Mouse (Mus musculus) spleen, embryonic (tissue): ENCODE measurements around the gene Rnf11.

Source experiments
- CTCF ChIA-PET: fragments of 350-600 bp; sonication (Branson Sonifier 250); formaldehyde crosslinking; loops from one replicate; lab custom pipeline; 2022; lab: Charles Lee

The Rnf11 gene

DNA sequence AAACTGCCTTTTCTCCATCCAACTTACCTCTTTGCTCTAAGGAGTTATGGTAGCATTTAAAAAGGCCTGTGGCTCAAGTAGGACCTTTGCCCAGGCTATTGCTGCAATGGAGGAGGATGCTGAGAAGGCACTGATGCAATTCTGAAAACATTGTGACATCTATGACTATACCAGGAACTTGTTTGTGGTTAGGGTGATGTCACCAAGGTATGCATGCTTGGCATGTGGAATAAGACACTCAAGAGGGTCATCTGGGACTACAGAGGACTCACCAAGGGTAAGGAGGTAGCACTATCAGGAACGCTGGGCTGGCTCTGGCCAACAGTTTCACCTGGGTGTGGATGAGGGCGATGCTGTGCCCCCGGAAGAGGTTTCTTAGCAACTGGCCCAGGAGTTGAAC is at the start of gene Rnf11:
Gene Rnf11, minus strand, starts transcription at position 108 of the 400 bp plus-strand sequence.
- CTCF ChIA-PET: no interaction called here

DNA sequence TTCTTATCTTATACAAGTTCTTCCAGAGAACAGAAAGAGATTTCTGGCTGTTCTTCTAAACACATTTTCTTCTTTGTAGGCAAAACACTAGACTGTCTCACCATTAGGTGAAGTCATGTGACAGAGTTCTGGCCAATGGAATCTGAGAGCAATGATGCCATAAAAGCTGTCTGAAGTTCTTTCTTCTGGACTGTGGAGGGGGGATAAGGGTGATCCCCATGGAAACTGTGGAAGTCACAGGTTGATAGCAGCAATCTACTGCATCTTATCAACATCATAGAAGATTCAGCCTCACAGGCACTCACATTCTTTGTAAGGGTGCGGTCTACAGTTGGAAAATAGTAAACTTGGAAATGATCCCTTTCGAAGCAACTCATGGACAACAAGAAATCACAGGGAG is 46.6 kb upstream of the Rnf11 start, which contains the start of gene 4930522H14Rik:
Gene 4930522H14Rik, minus strand, starts transcription at position 187 of the 400 bp plus-strand sequence.
- CTCF ChIA-PET: interaction anchor here (0.5 kb wide), 1 partner anchor 43 kb away, joined by 7 read pairs; no protein-coding TSS in a partner anchor

DNA sequence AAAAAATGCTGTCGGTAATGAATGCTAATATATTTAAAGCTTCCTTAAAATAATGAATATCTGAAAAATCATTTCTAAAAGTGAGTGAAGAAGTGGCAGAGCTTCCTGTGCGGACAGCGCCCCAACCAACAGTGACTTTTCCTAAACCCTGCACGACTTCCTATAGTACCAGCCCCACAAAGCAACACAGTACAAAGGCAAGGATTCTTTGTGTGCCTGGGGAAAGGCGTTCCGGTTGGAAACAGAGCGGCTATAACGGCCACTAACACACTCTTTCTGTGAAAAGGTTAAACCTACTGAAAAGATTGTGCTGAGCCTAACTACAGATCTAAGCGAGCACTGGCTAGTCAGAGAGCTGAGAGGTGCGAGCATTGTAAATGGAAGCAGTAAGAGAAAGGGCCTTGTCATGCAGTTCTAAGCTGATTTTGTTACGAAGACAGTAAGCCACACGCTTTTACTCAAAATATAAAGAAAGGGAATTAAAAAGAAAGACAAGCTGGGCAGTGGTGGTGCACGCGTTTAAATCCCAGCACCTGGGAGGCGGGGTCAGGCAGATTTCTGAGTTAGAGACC is 45.8 kb upstream of the Rnf11 start:
- CTCF ChIA-PET: no interaction called here

- CTCF ChIA-PET: interaction anchor here (1.8 kb wide), 1 partner anchor 199 kb away, joined by 5 read pairs; no protein-coding TSS in a partner anchor
These were observed 20.4 kb upstream of the Rnf11 start for GRCm38 (mm10) chr4:109504885-109505284.

DNA sequence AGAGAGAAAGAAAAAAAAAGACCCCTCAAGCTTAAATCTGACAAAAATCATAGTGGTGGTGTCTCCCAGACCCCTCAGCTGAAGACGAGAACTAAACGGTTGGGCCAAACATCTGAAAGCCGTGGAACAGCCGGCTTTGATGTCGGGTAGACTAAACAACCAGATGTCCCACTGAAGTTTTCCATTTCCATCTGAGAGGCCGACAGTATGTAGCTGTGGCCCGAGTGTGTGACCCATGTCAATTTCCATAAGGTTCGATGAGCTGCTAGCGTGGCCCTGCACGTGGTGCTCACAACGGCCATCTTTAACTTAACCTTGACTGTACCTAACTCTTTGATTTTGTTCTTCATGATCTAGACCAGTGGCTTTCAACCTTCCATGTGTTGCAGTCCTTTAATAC is 13.9 kb upstream of the Rnf11 start:
- CTCF ChIA-PET: no interaction called here

GRCm38 (mm10) chr4:109493581-109493980 is 9.1 kb upstream of the Rnf11 start:
- CTCF ChIA-PET: no interaction called here

DNA sequence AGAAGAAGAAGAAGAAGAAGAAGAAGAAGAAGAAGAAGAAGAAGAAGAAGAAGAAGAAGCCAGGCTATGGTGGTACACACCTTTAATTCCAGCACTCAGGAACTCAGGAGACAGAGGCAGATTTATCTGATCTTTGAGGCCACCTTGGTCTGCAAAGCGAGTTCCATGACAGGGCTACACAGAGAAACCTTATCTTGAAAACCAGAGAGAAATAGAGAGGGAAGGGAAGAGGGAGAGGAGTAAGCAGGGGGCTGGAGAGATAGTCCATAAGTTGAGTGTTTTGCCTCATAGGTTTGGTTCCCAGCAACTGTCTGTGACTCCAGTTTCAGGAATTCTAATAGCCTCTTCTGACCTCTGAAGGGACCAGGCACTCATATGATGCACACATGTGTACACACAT is 4.3 kb upstream of the Rnf11 start:
- CTCF ChIA-PET: interaction anchor here (0.7 kb wide), 1 partner anchor 43 kb away, joined by 7 read pairs; no protein-coding TSS in a partner anchor

- CTCF ChIA-PET: interaction anchor here (0.7 kb wide), 1 partner anchor 9 kb away, joined by 5 read pairs; no protein-coding TSS in a partner anchor
These were observed 1.8 kb downstream of the Rnf11 start for GRCm38 (mm10) chr4:109482701-109483100.

DNA sequence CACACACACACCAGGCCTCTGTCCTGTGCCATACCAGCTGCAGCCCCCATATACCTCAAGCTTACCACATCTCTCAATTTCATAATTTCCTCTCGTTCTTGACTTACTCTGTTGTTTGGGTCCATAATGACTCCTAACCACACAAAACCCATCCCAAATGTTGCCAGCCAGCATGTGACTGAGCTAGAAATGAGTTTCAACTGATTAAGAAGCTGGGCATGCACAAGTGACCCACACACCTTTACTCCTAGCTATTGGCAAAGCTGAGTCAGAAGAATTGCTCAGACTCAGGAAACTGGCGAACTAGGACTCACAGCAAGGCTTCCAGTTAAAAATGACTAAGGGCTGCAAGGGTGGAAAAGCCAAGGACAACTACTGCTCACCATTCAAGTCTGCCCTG is 3.1 kb downstream of the Rnf11 start:
- CTCF ChIA-PET: no interaction called here

- CTCF ChIA-PET: no interaction called here
These were observed 7.1 kb downstream of the Rnf11 start for GRCm38 (mm10) chr4:109477454-109477853.

- CTCF ChIA-PET: interaction anchor here (0.6 to 0.7 kb wide), 2 partner anchors 10 to 217 kb away, joined by 3 to 13 read pairs; no protein-coding TSS in a partner anchor
These were observed 7.9 kb downstream of the Rnf11 start for GRCm38 (mm10) chr4:109476554-109477014.

DNA sequence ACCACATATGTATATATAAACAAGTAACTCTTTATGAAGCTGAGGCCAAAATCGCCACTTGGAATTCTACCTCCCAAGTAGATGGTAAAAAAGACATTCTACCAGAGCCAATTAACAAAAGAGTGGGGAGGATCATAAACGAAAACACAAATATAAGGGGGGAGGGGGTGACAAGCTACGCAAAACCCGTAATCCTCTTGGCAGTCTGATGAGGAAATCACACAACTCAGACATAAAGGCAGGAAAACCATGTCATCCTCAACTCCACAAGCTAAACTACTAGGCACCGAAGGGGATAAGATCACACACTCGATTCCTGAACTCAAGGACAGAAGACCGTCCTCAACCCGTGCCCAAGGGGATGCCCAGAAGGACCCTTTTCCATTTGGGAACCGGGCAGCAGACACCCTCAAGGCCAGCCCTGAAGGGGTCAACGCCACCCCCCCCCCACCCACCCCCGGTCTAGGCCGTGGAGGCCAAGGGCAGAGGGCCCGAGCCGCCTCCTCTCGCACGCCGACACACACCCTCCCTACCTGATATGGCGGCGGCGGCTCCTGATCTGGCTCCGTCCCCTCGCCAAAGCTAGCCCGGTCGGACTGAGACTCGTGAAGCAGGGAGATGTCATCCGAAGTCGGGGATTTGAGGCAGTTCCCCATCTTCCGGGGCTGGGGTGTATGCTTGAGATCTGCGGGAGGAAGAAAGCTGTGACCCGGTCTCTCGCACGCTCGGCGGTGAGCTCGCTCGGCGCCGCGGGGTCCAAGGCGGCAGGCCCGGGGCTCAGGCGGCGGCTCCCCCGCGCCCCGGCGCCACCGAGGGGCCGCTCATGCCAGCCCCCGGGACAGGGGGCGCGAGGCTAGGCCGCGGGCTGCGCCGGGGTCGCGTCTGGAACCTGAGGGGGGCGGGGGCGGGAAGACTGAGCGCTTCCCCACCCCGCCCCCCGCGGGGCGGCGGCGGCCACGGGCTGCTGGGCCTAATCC is 8.7 kb downstream of the Rnf11 start:
- CTCF ChIA-PET: interaction anchor here (0.5 to 0.7 kb wide), 3 partner anchors 11 to 218 kb away, joined by 3 to 13 read pairs (median 3); no protein-coding TSS in a partner anchor

DNA sequence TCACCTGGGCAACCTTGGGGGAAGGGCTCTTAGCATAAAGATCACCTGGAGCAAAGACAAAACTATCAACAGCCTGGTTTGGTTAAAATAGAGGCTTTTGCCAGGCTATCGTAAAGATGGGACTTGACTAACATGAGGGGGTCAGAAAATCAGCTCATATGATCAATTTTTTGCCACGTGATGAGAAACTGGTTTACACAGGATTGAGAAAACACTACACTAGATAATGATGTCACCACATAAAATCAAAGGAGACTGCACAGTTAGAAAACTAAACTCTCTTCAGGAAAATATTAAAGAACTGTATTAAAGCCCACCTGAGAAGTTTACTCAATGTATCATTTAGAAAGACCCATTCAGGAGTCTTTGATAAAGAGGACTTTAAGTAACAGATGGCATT is 9.4 kb downstream of the Rnf11 start:
- CTCF ChIA-PET: no interaction called here

- CTCF ChIA-PET: no interaction called here
These were observed 12.0 kb downstream of the Rnf11 start for GRCm38 (mm10) chr4:109472566-109472965.

- CTCF ChIA-PET: no interaction called here
These were observed 12.9 kb downstream of the Rnf11 start for GRCm38 (mm10) chr4:109471606-109472005.

- CTCF ChIA-PET: no interaction called here
These were observed 16.8 kb downstream of the Rnf11 start for GRCm38 (mm10) chr4:109467687-109468086.

DNA sequence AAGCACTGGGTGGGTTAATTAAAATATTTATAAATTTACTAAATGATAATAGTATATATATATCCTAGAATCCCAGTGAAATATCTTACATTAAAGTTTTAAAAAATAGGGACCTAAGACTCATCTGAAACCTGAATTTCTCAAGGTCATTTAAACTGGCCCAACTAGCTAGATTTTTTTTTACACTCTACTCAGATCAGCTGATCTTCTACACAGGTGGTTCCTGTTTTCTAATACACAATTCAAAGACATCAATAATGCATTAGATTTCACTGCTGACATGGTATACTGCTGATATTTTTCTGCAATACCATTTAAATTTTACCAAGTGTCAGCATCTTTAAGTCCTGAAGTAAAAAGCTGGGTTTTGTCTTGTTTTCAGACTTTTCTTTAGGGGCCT is 20.6 kb downstream of the Rnf11 start:
- CTCF ChIA-PET: interaction anchor here (0.6 kb wide), 1 partner anchor 1567 kb away, joined by 4 read pairs; no protein-coding TSS in a partner anchor

DNA sequence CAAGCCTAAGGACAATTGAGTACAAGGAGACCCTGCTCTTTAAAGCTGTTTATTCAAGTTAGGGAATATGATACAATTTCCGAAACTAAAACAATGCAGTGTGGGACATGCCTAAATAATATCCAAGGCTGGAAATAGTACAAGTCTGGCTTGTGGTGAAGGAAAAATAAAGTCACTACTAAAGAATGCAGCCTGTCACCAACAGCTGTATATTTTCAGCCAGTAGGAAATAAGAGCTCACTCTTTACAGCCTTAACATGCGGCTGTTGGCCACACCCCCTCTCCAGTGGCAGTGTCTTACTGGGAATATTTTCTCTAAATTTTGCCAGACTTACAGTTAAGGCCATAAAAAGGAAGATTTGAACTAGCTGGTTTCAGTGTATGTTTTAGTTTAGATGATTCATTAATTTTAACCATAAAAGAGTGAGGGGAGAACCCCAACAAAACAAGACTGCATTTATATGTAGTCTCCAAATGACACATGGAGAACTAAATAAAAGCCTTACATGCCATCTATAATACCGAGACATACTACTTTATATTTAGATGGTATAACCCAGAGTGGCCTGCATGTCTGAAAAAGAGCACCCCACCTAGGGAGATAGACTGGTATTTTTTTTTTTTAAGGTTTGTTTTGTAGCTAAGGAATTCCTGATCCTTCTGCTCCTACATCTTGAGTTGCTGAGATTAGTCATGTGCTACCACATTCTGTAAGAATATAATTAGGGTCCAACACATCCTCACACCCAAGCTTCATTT is 23.9 kb downstream of the Rnf11 start:
- CTCF ChIA-PET: interaction anchor here (0.6 to 0.8 kb wide), 2 partner anchors 232 to 277 kb away, joined by 4 to 10 read pairs; no protein-coding TSS in a partner anchor

DNA sequence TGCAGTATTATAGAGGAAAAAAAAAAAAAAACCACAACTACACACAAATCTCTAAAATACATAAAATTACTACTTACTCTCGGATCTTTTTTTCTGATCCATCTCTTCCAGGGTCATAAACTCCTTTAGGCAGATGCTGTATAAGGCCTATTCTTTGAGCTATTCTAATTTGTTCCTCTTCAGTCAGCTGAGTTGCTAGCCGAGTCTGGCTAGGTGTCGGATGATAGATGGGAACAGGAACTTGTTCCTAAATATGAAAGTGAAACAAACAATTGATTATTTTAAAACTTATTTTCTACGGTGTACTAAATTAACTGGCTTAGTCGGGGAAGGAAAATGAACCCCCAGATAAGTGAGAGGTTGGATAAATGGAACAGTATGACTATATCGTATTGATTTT is 27.7 kb downstream of the Rnf11 start:
- CTCF ChIA-PET: interaction anchor here (0.6 kb wide), 1 partner anchor 13 kb away, joined by 3 read pairs; no protein-coding TSS in a partner anchor

DNA sequence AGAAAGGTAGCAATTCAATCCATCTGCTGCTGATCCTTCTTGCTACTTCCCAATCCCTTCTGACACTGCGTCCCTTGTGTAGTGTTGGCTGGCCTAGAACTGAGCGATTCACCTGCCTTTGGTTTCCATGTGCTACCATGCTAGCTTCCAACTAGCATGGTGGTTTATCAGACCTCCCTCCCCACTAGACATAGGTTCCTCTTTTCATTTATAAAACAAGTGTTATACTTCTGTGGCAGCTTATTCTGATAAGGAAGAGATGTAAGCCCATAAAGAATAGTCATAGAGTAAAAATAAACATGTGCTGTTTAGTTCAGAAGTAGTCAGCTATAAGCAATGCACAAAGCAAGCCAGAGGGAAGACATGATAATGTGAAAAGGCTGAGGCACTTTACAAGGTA is 36.0 kb downstream of the Rnf11 start:
- CTCF ChIA-PET: no interaction called here

DNA sequence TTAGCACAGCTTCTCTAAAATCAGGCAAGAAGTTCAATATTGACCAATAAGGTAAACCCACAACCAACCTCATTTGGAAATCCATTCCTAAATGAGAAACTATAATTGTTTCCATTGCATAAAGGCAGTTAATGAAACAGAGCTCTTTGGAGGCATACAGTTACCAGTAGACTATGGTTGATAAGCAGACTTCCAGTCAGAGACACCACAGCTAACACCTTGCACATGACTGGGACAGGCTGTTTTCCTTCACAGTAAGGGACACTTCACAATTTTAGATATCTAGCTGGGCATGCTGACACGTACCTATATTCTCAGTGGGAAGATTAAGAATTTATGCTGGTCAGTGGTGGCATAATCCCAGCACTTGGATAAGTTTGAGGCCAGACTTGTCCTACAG is 38.6 kb downstream of the Rnf11 start:
- CTCF ChIA-PET: no interaction called here
